Mouse (Mus musculus): Measurements from ENCODE around the gene Qsox1. TPM values are rescaled to one million over a fixed set of nuclear protein-coding genes. Genes with fewer than 3 reads are reported as not detected.

Qsox1 gene
- polyA plus RNA-seq, 1 experiment from 2014 or later: 12.5 TPM

- Histone ChIP-seq H3K9me3 (ENCODE audit: control insufficient read depth, low read length) (no peaks in the 10 kb centered on the region), H3K27ac (ENCODE audit: low read depth, low read length) (no peak overlapping the region), H3K9ac (ENCODE audit: low read depth, low read length) (peak overlapping the region; percentile 7; the same call in 1 of the 2 replicates), H3K4me3 (ENCODE audit: low read depth, low read length) (peak overlapping the region; percentile 42), H3K4me2 (replicated peaks; ENCODE audit: low read depth, low read length) (peak overlapping the region; percentile 79), H3K27me3 (ENCODE audit: control insufficient read depth, insufficient read depth, low read length) (peaks cover 91% of the 10 kb centered on the region), H3K4me1 (replicated peaks; ENCODE audit: control insufficient read depth, insufficient read depth, low read length) (peaks cover 14% of the 10 kb centered on the region), H3K36me3 (ENCODE audit: control insufficient read depth, insufficient read depth, low read length) (no peaks in the 10 kb centered on the region)
- DNase-seq (ENCODE audit: low spot score): peak; percentile 69
- under 1% methylated on average over 25 of the region's 26 CpGs for WGBS
- peak; percentile 83 for ATAC-seq (ENCODE audit: low FRiP score)
Observed at GRCm38 (mm10) chr1:155741988-155742387, 70.7 kb downstream of the Qsox1 start.

- Histone ChIP-seq H3K4me2 (replicated peaks; ENCODE audit: low read depth, low read length) (peak overlapping the region; percentile 79), H3K9me3 (ENCODE audit: control insufficient read depth, low read length) (no peaks in the 10 kb centered on the region), H3K27ac (ENCODE audit: low read depth, low read length) (no peak overlapping the region), H3K4me3 (ENCODE audit: low read depth, low read length) (peak overlapping the region; percentile 42), H3K36me3 (ENCODE audit: control insufficient read depth, insufficient read depth, low read length) (no peaks in the 10 kb centered on the region), H3K4me1 (replicated peaks; ENCODE audit: control insufficient read depth, insufficient read depth, low read length) (peaks cover 14% of the 10 kb centered on the region), H3K9ac (ENCODE audit: low read depth, low read length) (no peak overlapping the region), H3K27me3 (ENCODE audit: control insufficient read depth, insufficient read depth, low read length) (peaks cover 91% of the 10 kb centered on the region)
- peak; percentile 47 for ATAC-seq (ENCODE audit: low FRiP score)
- peak; percentile 58 for DNase-seq (ENCODE audit: low spot score)
- WGBS: under 1% methylated on average over 34 of the region's 34 CpGs
Observed at GRCm38 (mm10) chr1:155741378-155741945, 71.2 kb downstream of the Qsox1 start.

- Histone ChIP-seq H3K4me2 (replicated peaks; ENCODE audit: low read depth, low read length) (peak overlapping the region; percentile 79), H3K4me1 (replicated peaks; ENCODE audit: control insufficient read depth, insufficient read depth, low read length) (peaks cover 14% of the 10 kb centered on the region), H3K9me3 (ENCODE audit: control insufficient read depth, low read length) (no peaks in the 10 kb centered on the region), H3K27me3 (ENCODE audit: control insufficient read depth, insufficient read depth, low read length) (peaks cover 91% of the 10 kb centered on the region), H3K27ac (ENCODE audit: low read depth, low read length) (no peak overlapping the region), H3K36me3 (ENCODE audit: control insufficient read depth, insufficient read depth, low read length) (no peaks in the 10 kb centered on the region), H3K9ac (ENCODE audit: low read depth, low read length) (no peak overlapping the region), H3K4me3 (ENCODE audit: low read depth, low read length) (peak overlapping the region; percentile 42)
- under 1% methylated on average over 44 of the region's 44 CpGs for WGBS
- peak; percentile 68 for DNase-seq (ENCODE audit: low spot score)
- ATAC-seq (ENCODE audit: low FRiP score): no peak
Observed at GRCm38 (mm10) chr1:155740622-155741377, 71.9 kb downstream of the Qsox1 start.

- H3K9me3 ChIP-seq (ENCODE audit: control insufficient read depth, low read length): no peaks in the 10 kb centered on the region
- no peaks in the 10 kb centered on the region for H3K36me3 ChIP-seq (ENCODE audit: control insufficient read depth, insufficient read depth, low read length)
- ATAC-seq (ENCODE audit: low FRiP score): no peak
- H3K4me3 ChIP-seq (ENCODE audit: low read depth, low read length): 0 out of 2 replicates have a peak overlapping the region, but pooled peaks have one; percentile 12
- H3K9ac ChIP-seq (ENCODE audit: low read depth, low read length): no peak overlapping the region
- peaks cover 14% of the 10 kb centered on the region for H3K4me1 ChIP-seq (replicated peaks; ENCODE audit: control insufficient read depth, insufficient read depth, low read length)
- WGBS: under 1% methylated on average over 25 of the region's 25 CpGs
- DNase-seq (ENCODE audit: low spot score): peak; percentile 58
- no peak overlapping the region for H3K27ac ChIP-seq (ENCODE audit: low read depth, low read length)
- H3K4me2 ChIP-seq (replicated peaks; ENCODE audit: low read depth, low read length): 0 out of 2 replicates have a peak overlapping the region, but pooled peaks have one; percentile 5
- peaks cover 96% of the 10 kb centered on the region for H3K27me3 ChIP-seq (ENCODE audit: control insufficient read depth, insufficient read depth, low read length)
Observed at GRCm38 (mm10) chr1:155737809-155738383, 74.8 kb downstream of the Qsox1 start.

- DNase-seq (ENCODE audit: low spot score) (peak; percentile 66), ATAC-seq (ENCODE audit: low FRiP score) (no peak)
- Histone ChIP-seq H3K36me3 (ENCODE audit: control insufficient read depth, insufficient read depth, low read length) (no peaks in the 10 kb centered on the region), H3K4me3 (ENCODE audit: low read depth, low read length) (no peak overlapping the region), H3K4me1 (replicated peaks; ENCODE audit: control insufficient read depth, insufficient read depth, low read length) (peaks cover 12% of the 10 kb centered on the region), H3K9ac (ENCODE audit: low read depth, low read length) (no peak overlapping the region), H3K27ac (ENCODE audit: low read depth, low read length) (no peak overlapping the region), H3K27me3 (ENCODE audit: control insufficient read depth, insufficient read depth, low read length) (peaks cover 96% of the 10 kb centered on the region), H3K4me2 (replicated peaks; ENCODE audit: low read depth, low read length) (no peak overlapping the region), H3K9me3 (ENCODE audit: control insufficient read depth, low read length) (no peaks in the 10 kb centered on the region)
- under 1% methylated on average over 58 of the region's 58 CpGs for WGBS
Observed at GRCm38 (mm10) chr1:155737017-155737808, 75.5 kb downstream of the Qsox1 start.

- ATAC-seq (ENCODE audit: low FRiP score): no peak
- Histone ChIP-seq H3K4me3 (ENCODE audit: low read depth, low read length) (no peak overlapping the region), H3K9me3 (ENCODE audit: control insufficient read depth, low read length) (no peaks in the 10 kb centered on the region), H3K36me3 (ENCODE audit: control insufficient read depth, insufficient read depth, low read length) (no peaks in the 10 kb centered on the region), H3K27me3 (ENCODE audit: control insufficient read depth, insufficient read depth, low read length) (peaks cover 95% of the 10 kb centered on the region), H3K27ac (ENCODE audit: low read depth, low read length) (no peak overlapping the region), H3K4me1 (replicated peaks; ENCODE audit: control insufficient read depth, insufficient read depth, low read length) (peaks cover 5% of the 10 kb centered on the region), H3K4me2 (replicated peaks; ENCODE audit: low read depth, low read length) (no peak overlapping the region), H3K9ac (ENCODE audit: low read depth, low read length) (no peak overlapping the region)
- peak; percentile 54 for DNase-seq (ENCODE audit: low spot score)
- WGBS: under 1% methylated on average over 26 of the region's 26 CpGs
Observed at GRCm38 (mm10) chr1:155736096-155736825, 76.4 kb downstream of the Qsox1 start.

GRCm38 (mm10) chr1:155731156-155731555, 81.5 kb downstream of the Qsox1 start:
- H3K27ac ChIP-seq (ENCODE audit: low read depth, low read length): no peak overlapping the region
- ATAC-seq (ENCODE audit: low FRiP score) (no peak), DNase-seq (ENCODE audit: low spot score) (no peak)
- H3K27me3 ChIP-seq (ENCODE audit: control insufficient read depth, insufficient read depth, low read length): peaks cover 82% of the 10 kb centered on the region
- no peaks in the 10 kb centered on the region; the same call in 1 of the 2 replicates for H3K4me1 ChIP-seq (replicated peaks; ENCODE audit: control insufficient read depth, insufficient read depth, low read length)
- no peak overlapping the region for H3K4me2 ChIP-seq (replicated peaks; ENCODE audit: low read depth, low read length)
- H3K4me3 ChIP-seq (ENCODE audit: low read depth, low read length): no peak overlapping the region
- H3K9me3 ChIP-seq (ENCODE audit: control insufficient read depth, low read length): no peaks in the 10 kb centered on the region
- no peaks in the 10 kb centered on the region for H3K36me3 ChIP-seq (ENCODE audit: control insufficient read depth, insufficient read depth, low read length)
- no peak overlapping the region for H3K9ac ChIP-seq (ENCODE audit: low read depth, low read length)
- WGBS: 0% methylated on average over 2 of the region's 2 CpGs

Data from hindbrain, embryonic 11.5 days (tissue).